Mouse (Mus musculus) kidney, postnatal 0 days (tissue): ENCODE results near the gene Cenpo. TPM values are rescaled to one million over a fixed set of nuclear protein-coding genes. Genes with fewer than 3 reads are reported as not detected.

Experiments used
- ATAC-seq: fragments of 200-750 bp; cut with Nextera tagmentation; replicated peaks from 2 replicates; pipeline ENCODE4 v1.8.0; 2017; ENCODE audit warnings: low read depth, moderate number of reproducible peaks, moderate TSS enrichment, moderate library complexity; ENCODE audit not compliant: low FRiP score
- DNase-seq: peaks from one replicate; pipeline ENCODE4 v3.0.0-alpha.2; 2016; ENCODE audit warnings: low spot score
- H3K27ac ChIP-seq: fragments of 300-500 bp; sonication (generic); 2 replicates; pipeline ENCODE4 v1.5.1; 2014; ENCODE audit warnings: mild to moderate bottlenecking
- H3K27me3 ChIP-seq: fragments of 300-500 bp; sonication (generic); 2 replicates; pipeline ENCODE4 v1.6.1; 2014; ENCODE audit warnings: low read length, mixed read lengths; ENCODE audit not compliant: insufficient read depth
- H3K36me3 ChIP-seq: fragments of 300-500 bp; sonication (generic); 2 replicates; pipeline ENCODE4 v1.6.1; 2014; ENCODE audit warnings: low read length, mixed read lengths; ENCODE audit not compliant: insufficient read depth
- H3K4me1 ChIP-seq: fragments of 300-500 bp; sonication (generic); replicated peaks from 2 replicates; pipeline ENCODE4 v1.6.1; 2014; ENCODE audit warnings: antibody characterized with exemption, low read length, mixed read lengths; ENCODE audit not compliant: insufficient read depth
- H3K4me2 ChIP-seq: fragments of 300-500 bp; sonication (generic); 2 replicates; pipeline ENCODE4 v1.6.1; 2014; ENCODE audit warnings: mild to moderate bottlenecking, low read length, moderate library complexity, mixed read lengths
- H3K4me3 ChIP-seq: fragments of 300-500 bp; sonication (generic); replicated peaks from 2 replicates; pipeline ENCODE4 v1.5.1; 2014; ENCODE audit warnings: low read depth, low read length
- H3K9ac ChIP-seq: fragments of 300-500 bp; sonication (generic); 2 replicates; pipeline ENCODE4 v1.6.1; 2014; ENCODE audit warnings: low read depth, low read length
- H3K9me3 ChIP-seq: fragments of 300-500 bp; sonication (generic); replicated peaks from 2 replicates; pipeline ENCODE4 v1.6.1; 2016; ENCODE audit warnings: low read length, inconsistent platforms, mixed read lengths
- CTCF ChIP-seq: IDR thresholded peaks from 2 replicates; pipeline ENCODE4 v1.5.1; 2016; ENCODE audit warnings: antibody characterized with exemption, low read depth, mild to moderate bottlenecking, moderate library complexity
- WGBS: fragments of 180-500 bp; shearing (Covaris S2); extraction: QIAGEN DNeasy Blood & Tissue Kit; methylation state at CpG from one replicate; pipeline ENCODE4 v1.1.7; 2014; 5-methylcytosine and 5-hydroxymethylcytosine counted together
- polyA plus RNA-seq: library from polyadenylated mRNA; unstranded; fragments of >200 nt; fragmentation: Nextera tagmentation; extraction: Ambion mirVana; gene quantifications from 2 replicates; pipeline ENCODE4 v1.2.1, GENCODE M21; 2015

Cenpo gene
- polyA plus RNA-seq, 1 experiment from 2014 or later: 7.9 TPM

- ATAC-seq: no peak
- H3K36me3 ChIP-seq: no peaks in the 10 kb centered on the region
These were observed 71.2 kb downstream of the Cenpo start for GRCm38 (mm10) chr12:4162886-4163285.

GRCm38 (mm10) chr12:4160322-4160721 is 73.8 kb downstream of the Cenpo start:
- Histone ChIP-seq H3K4me3 (no peak overlapping the region), H3K36me3 (no peaks in the 10 kb centered on the region), H3K4me2 (no peak overlapping the region), H3K27me3 (no peaks in the 10 kb centered on the region), H3K4me1 (no peaks in the 10 kb centered on the region), H3K27ac (no peak overlapping the region), H3K9ac (no peak overlapping the region), H3K9me3 (no peaks in the 10 kb centered on the region)
- 63% methylated on average over 7 of the region's 7 CpGs for WGBS
- ATAC-seq (no peak), DNase-seq (no peak)
- peak; percentile 12; the same call in 1 of the 2 replicates for TF ChIP-seq CTCF

More at GRCm38 (mm10) chr12:4162886-4163285, 71.2 kb downstream of the Cenpo start:
- Histone ChIP-seq H3K27me3 (no peaks in the 10 kb centered on the region), H3K4me2 (no peak overlapping the region), H3K27ac (no peak overlapping the region), H3K4me1 (no peaks in the 10 kb centered on the region), H3K4me3 (no peak overlapping the region), H3K9me3 (no peaks in the 10 kb centered on the region), H3K9ac (no peak overlapping the region)
- WGBS: 56% methylated on average over 2 of the region's 2 CpGs
- no peak for DNase-seq
- TF ChIP-seq CTCF: no peak

GRCm38 (mm10) chr12:4158868-4159632 is 75.0 kb downstream of the Cenpo start:
- ATAC-seq: no peak
- Histone ChIP-seq H3K9me3 (no peaks in the 10 kb centered on the region), H3K27me3 (no peaks in the 10 kb centered on the region), H3K36me3 (no peaks in the 10 kb centered on the region), H3K4me3 (no peak overlapping the region), H3K4me1 (no peaks in the 10 kb centered on the region), H3K27ac (no peak overlapping the region), H3K9ac (no peak overlapping the region), H3K4me2 (no peak overlapping the region)
- no peak for TF ChIP-seq CTCF
- DNase-seq: no peak
- WGBS: 92% methylated on average over 7 of the region's 7 CpGs

- 88% methylated on average over 3 of the region's 3 CpGs for WGBS
- no peak for ATAC-seq
- H3K27ac ChIP-seq: no peak overlapping the region
- no peaks in the 10 kb centered on the region for H3K36me3 ChIP-seq
- no peak overlapping the region for H3K9ac ChIP-seq
- no peaks in the 10 kb centered on the region for H3K9me3 ChIP-seq
- H3K27me3 ChIP-seq: no peaks in the 10 kb centered on the region
- no peaks in the 10 kb centered on the region for H3K4me1 ChIP-seq
- no peak overlapping the region for H3K4me2 ChIP-seq
- H3K4me3 ChIP-seq: no peak overlapping the region
- TF ChIP-seq CTCF: no peak
- DNase-seq: no peak
These were observed 75.9 kb downstream of the Cenpo start for GRCm38 (mm10) chr12:4158179-4158578.

- Histone ChIP-seq H3K9ac (no peak overlapping the region), H3K27me3 (no peaks in the 10 kb centered on the region), H3K9me3 (no peaks in the 10 kb centered on the region), H3K36me3 (no peaks in the 10 kb centered on the region), H3K4me2 (no peak overlapping the region), H3K27ac (no peak overlapping the region), H3K4me3 (no peak overlapping the region), H3K4me1 (no peaks in the 10 kb centered on the region)
- ATAC-seq: no peak
- 91% methylated on average over 2 of the region's 2 CpGs for WGBS
- no peak for TF ChIP-seq CTCF
- DNase-seq: no peak
These were observed 76.6 kb downstream of the Cenpo start for GRCm38 (mm10) chr12:4157466-4157865.

- Histone ChIP-seq H3K4me2 (no peak overlapping the region), H3K4me3 (no peak overlapping the region), H3K9me3 (no peaks in the 10 kb centered on the region), H3K27me3 (no peaks in the 10 kb centered on the region), H3K27ac (no peak overlapping the region), H3K9ac (no peak overlapping the region), H3K4me1 (no peaks in the 10 kb centered on the region), H3K36me3 (no peaks in the 10 kb centered on the region)
- no peak for TF ChIP-seq CTCF
- ATAC-seq (no peak), DNase-seq (no peak)
- WGBS: 91% methylated on average over 3 of the region's 3 CpGs
These were observed 82.1 kb downstream of the Cenpo start for GRCm38 (mm10) chr12:4151969-4152368.
